Mouse (Mus musculus) liver, adult 2 months (tissue): ENCODE data around the gene G6pc. TPM values are rescaled to one million over a fixed set of nuclear protein-coding genes. Genes with fewer than 3 reads are reported as not detected.

Experiments used
- DNase-seq: peaks from one replicate; pipeline ENCODE4 v3.0.0-alpha.2; 2011; ENCODE audit warnings: low read depth, low spot score; ENCODE audit errors: extremely low read depth
- H3K27ac ChIP-seq: fragments of 200-500 bp; replicated peaks from 2 replicates; pipeline ENCODE4 v1.5.1; 2012; ENCODE audit warnings: low read depth, mild to moderate bottlenecking, control low read depth, inconsistent platforms, low read length; ENCODE audit not compliant: insufficient read depth
- H3K27me3 ChIP-seq: fragments of 200-500 bp; 2 replicates; pipeline ENCODE4 v1.6.1; 2012; ENCODE audit warnings: mild to moderate bottlenecking, moderate library complexity, low read length, inconsistent platforms; ENCODE audit not compliant: control insufficient read depth, insufficient read depth
- H3K36me3 ChIP-seq: fragments of 200-500 bp; 2 replicates; pipeline ENCODE4 v1.6.1; 2012; ENCODE audit warnings: low read length, inconsistent platforms; ENCODE audit not compliant: control insufficient read depth, insufficient read depth
- H3K4me1 ChIP-seq: fragments of 200-500 bp; 2 replicates; pipeline ENCODE4 v1.6.1; 2011; ENCODE audit warnings: low read length; ENCODE audit not compliant: control insufficient read depth, insufficient read depth
- H3K4me3 ChIP-seq: fragments of 200-500 bp; 2 replicates; pipeline ENCODE4 v1.5.1; 2011; ENCODE audit warnings: low read depth, mild to moderate bottlenecking, control low read depth, low read length, moderate library complexity; ENCODE audit not compliant: insufficient read depth
- H3K79me2 ChIP-seq: fragments of 200-500 bp; 2 replicates; pipeline ENCODE4 v1.6.1; 2012; ENCODE audit warnings: inconsistent platforms, mild to moderate bottlenecking, low read length, moderate library complexity; ENCODE audit not compliant: control insufficient read depth, insufficient read depth
- H3K9ac ChIP-seq: fragments of 200-500 bp; 2 replicates; pipeline ENCODE4 v1.6.1; 2012; ENCODE audit warnings: low read depth, mild to moderate bottlenecking, control low read depth, inconsistent platforms, low read length
- CTCF ChIP-seq: fragments of 200-500 bp; IDR thresholded peaks from 2 replicates; pipeline ENCODE4 v1.5.1; 2011; ENCODE audit warnings: low read depth, low read length, control low read depth
- POLR2A ChIP-seq: fragments of 200-500 bp; IDR thresholded peaks from 2 replicates; pipeline ENCODE4 v1.6.1; 2011; ENCODE audit warnings: low read length, control low read depth; ENCODE audit not compliant: insufficient read depth; ENCODE audit errors: extremely low read depth
- WGBS: fragments of 180-500 bp; shearing (Covaris S2); methylation state at CpG from one replicate; pipeline ENCODE4 v1.1.7; 2018; 5-methylcytosine and 5-hydroxymethylcytosine counted together
- polyA plus RNA-seq: library from polyadenylated mRNA; depleted of rRNA; stranded (reverse); fragments of >200 nt; gene quantifications from 2 replicates; pipeline ENCODE4 v1.2.3, GENCODE M21; 2012
- total RNA-seq: library from RNA; depleted of rRNA; stranded (reverse); fragments of >200 nt; gene quantifications from 2 replicates; pipeline ENCODE4 v1.2.3, GENCODE M21; 2014

G6pc gene
- total and polyA plus RNA-seq, 2 experiments, result 115 to 121 TPM

- Histone ChIP-seq H3K27ac (peak overlapping the region; percentile 38), H3K9ac (no peak overlapping the region), H3K4me1 (no peaks in the 10 kb centered on the region), H3K36me3 (peaks cover 33% of the 10 kb centered on the region), H3K27me3 (no peaks in the 10 kb centered on the region), H3K4me3 (no peak overlapping the region), H3K79me2 (no peaks in the 10 kb centered on the region)
- DNase-seq, result peak; percentile 100
- TF ChIP-seq CTCF (no peak), POLR2A (no peak)
- WGBS, result 27% methylated on average over 6 of the region's 6 CpGs
Measured at GRCm38 (mm10) chr11:101378926-101379325, 11.6 kb downstream of the G6pc start.

- no peak for DNase-seq
- Histone ChIP-seq H3K79me2 (no peaks in the 10 kb centered on the region), H3K27me3 (no peaks in the 10 kb centered on the region), H3K4me1 (no peaks in the 10 kb centered on the region), H3K9ac (no peak overlapping the region), H3K4me3 (no peak overlapping the region), H3K36me3 (peaks cover 6% of the 10 kb centered on the region), H3K27ac (no peak overlapping the region)
- WGBS, result 55% methylated on average over 4 of the region's 4 CpGs
- TF ChIP-seq POLR2A, result no peak
- no peak for TF ChIP-seq CTCF
Measured at GRCm38 (mm10) chr11:101381817-101382216, 14.5 kb downstream of the G6pc start.

GRCm38 (mm10) chr11:101395110-101395509 is 27.7 kb downstream of the G6pc start:
- Histone ChIP-seq H3K4me1 (peaks cover 10% of the 10 kb centered on the region), H3K27ac (no peak overlapping the region), H3K4me3 (no peak overlapping the region), H3K36me3 (no peaks in the 10 kb centered on the region), H3K79me2 (no peaks in the 10 kb centered on the region), H3K27me3 (no peaks in the 10 kb centered on the region), H3K9ac (no peak overlapping the region)
- WGBS, result 4% methylated on average over 8 of the region's 8 CpGs
- peak; percentile 65 for DNase-seq
- TF ChIP-seq CTCF, result peak; percentile 97
- TF ChIP-seq POLR2A, result no peak

DNA sequence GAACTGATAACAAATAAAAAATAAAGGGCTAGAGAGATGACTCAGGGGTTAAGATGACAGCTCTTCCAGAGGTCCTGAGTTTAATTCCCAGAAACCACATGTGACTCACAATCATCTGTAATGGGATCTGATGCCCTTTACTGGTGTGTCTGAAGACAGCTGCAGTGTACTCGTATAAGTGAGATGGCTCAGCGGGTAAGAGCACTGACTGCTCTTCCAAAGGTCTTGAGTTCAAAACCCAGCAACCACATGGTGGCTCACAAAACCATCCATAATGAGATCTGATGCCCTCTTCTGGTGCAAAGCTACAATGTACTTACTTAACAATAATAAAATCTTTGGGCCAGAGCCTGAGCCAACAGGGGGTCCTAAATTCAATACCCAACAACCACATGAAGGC is 47.9 kb downstream of the G6pc start:
- no peak for DNase-seq
- no peaks in the 10 kb centered on the region for H3K27me3 ChIP-seq
- no peak overlapping the region for H3K9ac ChIP-seq
- H3K27ac ChIP-seq, result no peak overlapping the region
- peaks cover 3% of the 10 kb centered on the region; the same call in 1 of the 2 replicates for H3K36me3 ChIP-seq
- TF ChIP-seq POLR2A (no peak), CTCF (no peak)
- H3K79me2 ChIP-seq, result no peaks in the 10 kb centered on the region
- no peaks in the 10 kb centered on the region for H3K4me1 ChIP-seq
- no peak overlapping the region for H3K4me3 ChIP-seq
- WGBS, result 88% methylated on average over 2 of the region's 2 CpGs

DNA sequence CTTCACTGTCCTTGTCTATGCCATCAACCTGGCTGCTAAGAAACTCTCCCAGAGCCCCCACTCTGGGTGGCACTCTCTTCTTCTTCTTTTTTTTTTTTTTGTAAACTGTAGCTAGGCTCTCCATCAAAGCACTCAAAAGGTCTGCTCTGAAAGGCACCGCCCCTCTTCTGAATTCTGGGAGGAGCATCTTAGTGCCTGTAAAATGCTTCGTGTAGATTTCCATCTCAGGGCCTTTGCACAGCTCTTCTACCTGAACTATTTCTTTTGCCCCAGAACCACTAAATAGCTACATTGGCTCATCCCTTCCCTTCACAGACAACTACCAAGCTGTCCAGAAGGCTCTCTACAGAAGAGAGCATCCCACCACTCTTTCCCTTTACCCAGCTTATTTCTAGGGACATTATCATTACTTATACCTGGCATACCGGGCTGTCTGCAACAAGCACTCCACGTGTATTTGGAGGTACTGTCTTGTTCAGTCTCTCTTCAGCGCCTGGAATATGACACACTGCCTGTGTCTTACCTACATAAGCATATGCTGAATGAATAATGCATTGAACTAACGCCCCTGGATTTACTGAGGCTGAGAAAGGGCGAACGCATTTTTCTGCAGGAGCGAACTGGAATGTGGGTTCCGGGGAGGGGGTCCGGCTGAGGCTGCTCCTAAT is 49.2 kb downstream of the G6pc start:
- peak overlapping the region; percentile 77 for H3K4me3 ChIP-seq
- H3K9ac ChIP-seq, result peak overlapping the region; percentile 82
- no peaks in the 10 kb centered on the region for H3K27me3 ChIP-seq
- no peaks in the 10 kb centered on the region for H3K79me2 ChIP-seq
- no peak for TF ChIP-seq CTCF
- no peak for TF ChIP-seq POLR2A
- H3K27ac ChIP-seq, result no peak overlapping the region
- WGBS, result 1% methylated on average over 11 of the region's 11 CpGs
- H3K36me3 ChIP-seq, result peaks cover 3% of the 10 kb centered on the region; the same call in 1 of the 2 replicates
- DNase-seq, result peak; percentile 26
- no peaks in the 10 kb centered on the region for H3K4me1 ChIP-seq
